Mouse (Mus musculus): ENCODE data around the gene Lrrtm4. TPM values are rescaled to one million over a fixed set of nuclear protein-coding genes. Genes with fewer than 3 reads are reported as not detected.

The Lrrtm4 gene
- polyA plus RNA-seq (2012; rRNA removed): 17.6 and 19.2 TPM in 2 replicates

DNA sequence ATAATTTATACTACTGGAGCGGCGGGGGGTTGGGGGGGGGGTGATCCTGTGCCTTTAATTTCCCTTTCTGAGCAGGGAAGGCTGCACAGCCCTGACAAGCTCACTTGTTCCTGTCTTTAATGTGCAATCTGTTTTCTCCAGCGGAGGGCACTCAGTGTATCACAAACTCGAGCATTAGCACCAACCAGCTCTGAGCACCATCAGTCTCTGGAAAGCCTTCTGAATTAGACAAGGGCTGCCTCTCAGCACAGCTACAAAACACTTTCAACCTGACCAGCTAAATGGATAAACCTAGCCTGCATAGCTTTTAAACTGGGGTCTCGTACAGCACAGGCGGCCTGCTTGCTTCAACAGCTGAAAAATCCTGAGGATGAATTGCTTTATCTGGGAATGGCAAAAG is at the start of gene Lrrtm4:
Gene Lrrtm4, plus strand, starts transcription at position 113 of the 400 bp plus-strand sequence.

Other genes starting within 250 kb of the Lrrtm4 start
- gene Gm20594, start 201.0 kb upstream of the Lrrtm4 start, polyA plus RNA-seq (2012; rRNA removed): not detected in 2 replicates